11 mouse cellular contexts compared by ENCODE assay signal in genomic region chr6:128020521-128021057, GRCm38 (mm10).
DNase-seq lines count a peak whose midpoint lies in the region; ATAC-seq lines count a peak whose summit lies in the region.
"Had no signal": no experiment of that assay in that cellular context is flagged by ENCODE, and none has a peak within 500 bp of the region (broad histone marks: within the 10 kb centered on the region; RNA-seq: fewer than 3 reads in every experiment).

No protein-coding gene starts in this region.

- DNase-seq in heart, embryonic 10.5 days (ENCODE audit: low spot score), result no peak
- no peak for DNase-seq in heart, adult 11 months
- peak; percentile 77 for DNase-seq in brain, adult 2 months (ENCODE audit: low read depth, low spot score)
- DNase-seq in adrenal gland, postnatal 36 days, result no peak
- no peak for DNase-seq in left cerebral cortex, adult 8-10 months (ENCODE audit: low spot score in 2 of 2)
- DNase-seq: kidney, postnatal 25 days; lung, adult 18-20 months had no signal

- 38% methylated on average over 8 of the region's 8 CpGs for whole genome bisulfite sequencing in heart, embryonic 10.5 days
- 7% methylated on average over 8 of the region's 8 CpGs for WGBS in forebrain, embryonic 15.5 days
- WGBS in midbrain, embryonic 13.5 days, result 9% methylated on average over 8 of the region's 8 CpGs

- peak overlapping the region; percentile 84 for H3K27ac ChIP-seq in heart, embryonic 10.5 days
- H3K27ac ChIP-seq in forebrain, embryonic 15.5 days (replicated peaks), result peak overlapping the region; percentile 71
- H3K27ac ChIP-seq in midbrain, embryonic 13.5 days, result peak overlapping the region; percentile 48

- H3K27me3 ChIP-seq in heart, embryonic 10.5 days (ENCODE audit: insufficient read depth, poor library complexity, severe bottlenecking), result no peaks in the 10 kb centered on the region
- H3K27me3 ChIP-seq in forebrain, embryonic 15.5 days, result peaks cover 11% of the 10 kb centered on the region
- H3K27me3 ChIP-seq in midbrain, embryonic 13.5 days, result no peaks in the 10 kb centered on the region; the same call in 1 of the 2 replicates

- no peak overlapping the region for H3K9ac ChIP-seq in forebrain, embryonic 15.5 days (replicated peaks)
- H3K9ac ChIP-seq in midbrain, embryonic 13.5 days (replicated peaks), result 0 out of 2 replicates have a peak overlapping the region, but pooled peaks have one; percentile 5

- H3K36me3 ChIP-seq in heart, embryonic 10.5 days, result peaks cover 20% of the 10 kb centered on the region
- no peaks in the 10 kb centered on the region for H3K36me3 ChIP-seq in forebrain, embryonic 15.5 days
- no peaks in the 10 kb centered on the region for H3K36me3 ChIP-seq in midbrain, embryonic 13.5 days

- peak overlapping the region; percentile 7; the same call in 1 of the 2 replicates for H3K4me2 ChIP-seq in forebrain, embryonic 15.5 days (replicated peaks)
- peak overlapping the region; percentile 4; the same call in 1 of the 2 replicates for H3K4me2 ChIP-seq in midbrain, embryonic 13.5 days (replicated peaks)

- H3K4me1 ChIP-seq in heart, embryonic 10.5 days, result peaks cover 76% of the 10 kb centered on the region
- peaks cover 23% of the 10 kb centered on the region for H3K4me1 ChIP-seq in forebrain, embryonic 15.5 days
- peaks cover 44% of the 10 kb centered on the region for H3K4me1 ChIP-seq in midbrain, embryonic 13.5 days (replicated peaks)

- no peak overlapping the region for H3K4me3 ChIP-seq in heart, embryonic 10.5 days
- no peak overlapping the region for H3K4me3 ChIP-seq in forebrain, embryonic 15.5 days
- H3K4me3 ChIP-seq in midbrain, embryonic 13.5 days (replicated peaks), result no peak overlapping the region

- ATAC-seq in forebrain, embryonic 15.5 days (replicated peaks), result peak; percentile 83
- peak; percentile 61 for ATAC-seq in midbrain, embryonic 13.5 days
- ATAC-seq in monocyte, adult 5-6 weeks (replicated peaks; ENCODE audit: insufficient number of reproducible peaks, low FRiP score, low TSS enrichment, poor library complexity, severe bottlenecking), result no peak
- ATAC-seq: CD4-positive, CD25-positive, alpha-beta regulatory T cell, adult 4 months had no signal

- no peaks in the 10 kb centered on the region for H3K9me3 ChIP-seq in heart, embryonic 10.5 days
- H3K9me3 ChIP-seq in forebrain, embryonic 15.5 days, result no peaks in the 10 kb centered on the region
- no peaks in the 10 kb centered on the region for H3K9me3 ChIP-seq in midbrain, embryonic 13.5 days
